8 mouse cellular contexts compared by ENCODE assay signal in the genomic region with DNA sequence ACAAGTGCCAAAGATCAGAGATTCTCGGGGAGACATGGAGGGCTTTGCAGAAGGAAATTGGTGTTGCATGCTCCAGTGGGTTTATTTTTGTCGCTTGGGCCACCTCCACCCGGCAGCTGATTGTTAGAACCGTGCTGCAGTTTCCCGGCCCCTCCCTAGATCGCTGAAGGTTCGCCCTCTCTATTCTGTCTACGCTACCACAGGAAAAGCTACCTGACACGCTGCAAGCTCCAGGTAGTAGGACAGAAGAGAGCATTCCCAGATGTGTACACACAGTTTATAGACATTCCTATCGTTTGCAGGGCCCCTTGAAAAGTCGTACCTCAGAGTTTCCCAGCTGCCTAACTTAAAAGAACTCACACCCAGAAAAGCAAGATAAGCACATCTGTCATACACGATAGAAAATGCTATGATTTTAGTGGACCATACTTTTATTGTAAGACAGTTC. TPM values are rescaled to one million over a fixed set of nuclear protein-coding genes. Genes with fewer than 3 reads are reported as not detected.
A peak's percentile ranks its signal among the peaks of the same experiment; 100 is the strongest.
DNase-seq lines count a peak whose midpoint lies in the region; ATAC-seq and TF ChIP-seq lines count a peak whose summit lies in the region.

No protein-coding gene starts in this region.

- no peaks in the 10 kb centered on the region for H3K27me3 ChIP-seq in midbrain, embryonic 10.5 days (ENCODE audit: low read depth, poor library complexity, severe bottlenecking)

- H3K4me1 ChIP-seq in midbrain, embryonic 10.5 days, result peaks cover 36% of the 10 kb centered on the region

- H3K4me3 ChIP-seq in layer of hippocampus, adult 2 months, result peak overlapping the region; percentile 98
- peak overlapping the region; percentile 98 for H3K4me3 ChIP-seq in midbrain, embryonic 10.5 days

- no peak for DNase-seq in layer of hippocampus, adult 2 months (ENCODE audit: low spot score in 2 of 2)
- DNase-seq in layer of hippocampus, postnatal 36 days, result no peak
- DNase-seq in c-Kit-positive CD71-negative TER-119-negative erythroid progenitor cells, embryonic 14.5 days (ENCODE audit: low read depth), result peak; percentile 24
- no peak for DNase-seq in midbrain, embryonic 10.5 days (ENCODE audit: low spot score)
- no peak for DNase-seq in ovary, postnatal 36 days (ENCODE audit: low spot score)
- no peak for DNase-seq in left cerebral cortex, adult 18-20 months (ENCODE audit: low spot score in 2 of 2)
- no peak for DNase-seq in adrenal gland, postnatal 36 days

- TF ChIP-seq CTCF in layer of hippocampus, adult 2 months (conservative IDR thresholded peaks at IDR 0.05), result no peak

- WGBS in midbrain, embryonic 10.5 days, result 3% methylated on average over 12 of the region's 12 CpGs

- ATAC-seq in inflammation-experienced regulatory T-cells, adult 6 months, result peak; percentile 19

- peak overlapping the region; percentile 97 for H3K27ac ChIP-seq in layer of hippocampus, adult 2 months
- peak overlapping the region; percentile 98 for H3K27ac ChIP-seq in midbrain, embryonic 10.5 days (replicated peaks)

- no peaks in the 10 kb centered on the region for H3K9me3 ChIP-seq in midbrain, embryonic 10.5 days (replicated peaks)

- peaks cover 27% of the 10 kb centered on the region for H3K36me3 ChIP-seq in midbrain, embryonic 10.5 days

RNA-seq across cellular contexts. Expression of gene Capza1, which starts 1.1 kb away (rescaled TPM):
- total RNA-seq in layer of hippocampus, adult 2 months (2021), result 10 to 100 TPM; 34.2 to 39.5 TPM
- total RNA-seq in layer of hippocampus, postnatal 36 days (2021), result 10 to 100 TPM; 32.6 to 43.5 TPM
- 100 to 1,000 TPM; 260 to 774 (median 501) TPM for polyA plus RNA-seq in inflammation-experienced regulatory T-cells, adult 6 months (2017; shearing (Covaris generic))
- polyA plus RNA-seq in midbrain, embryonic 10.5 days (2016; fragmentation: Nextera tagmentation; extraction: Ambion mirVana), result 222 and 236 TPM in 2 replicates
- 10 to 100 TPM; 29.2 to 40.3 TPM for total RNA-seq in left cerebral cortex, adult 18-20 months (2021)
- 10 to 100 TPM; 89.3 to 98.6 TPM for total RNA-seq in adrenal gland, postnatal 36 days (2021)

RNA-seq across cellular contexts. Expression of gene St7l, which starts 1.6 kb away (rescaled TPM):
- 10 to 100 TPM; 34.8 to 40.1 TPM for total RNA-seq in layer of hippocampus, adult 2 months (2021)
- total RNA-seq in layer of hippocampus, postnatal 36 days (2021), result 10 to 100 TPM; 39.7 to 50.1 TPM
- polyA plus RNA-seq in inflammation-experienced regulatory T-cells, adult 6 months (2017; shearing (Covaris generic)), result 10 to 100 TPM; 27.4 to 30.8 (median 30.8) TPM
- polyA plus RNA-seq in midbrain, embryonic 10.5 days (2016; fragmentation: Nextera tagmentation; extraction: Ambion mirVana), result 35.5 and 36.2 TPM in 2 replicates
- 10 to 100 TPM; 32.7 to 36.4 TPM for total RNA-seq in left cerebral cortex, adult 18-20 months (2021)
- total RNA-seq in adrenal gland, postnatal 36 days (2021), result 10 to 100 TPM; 50.4 to 58.7 TPM

RNA-seq across cellular contexts. Expression of gene Mov10, which starts 47.0 kb away (rescaled TPM):
- 10 to 100 TPM; 10.2 to 11.0 TPM for total RNA-seq in layer of hippocampus, adult 2 months (2021)
- total RNA-seq in layer of hippocampus, postnatal 36 days (2021), result 10 to 100 TPM in 1 of 2 experiments, 1 to 10 TPM in 1; 8.4 to 12.9 TPM
- polyA plus RNA-seq in inflammation-experienced regulatory T-cells, adult 6 months (2017; shearing (Covaris generic)), result 10 to 100 TPM; 24.0 to 29.1 (median 26.9) TPM
- polyA plus RNA-seq in midbrain, embryonic 10.5 days (2016; fragmentation: Nextera tagmentation; extraction: Ambion mirVana), result 12.7 and 13.5 TPM in 2 replicates
- 10 to 100 TPM in 1 of 2 experiments, 1 to 10 TPM in 1; 9.1 to 10.5 TPM for total RNA-seq in left cerebral cortex, adult 18-20 months (2021)
- total RNA-seq in adrenal gland, postnatal 36 days (2021), result 10 to 100 TPM; 12.3 to 22.3 TPM
